Mouse (Mus musculus): ENCODE results near the gene Hist1h3c.
A peak's percentile ranks its signal among the peaks of the same experiment; 100 is the strongest.

The Hist1h3c gene

DNA sequence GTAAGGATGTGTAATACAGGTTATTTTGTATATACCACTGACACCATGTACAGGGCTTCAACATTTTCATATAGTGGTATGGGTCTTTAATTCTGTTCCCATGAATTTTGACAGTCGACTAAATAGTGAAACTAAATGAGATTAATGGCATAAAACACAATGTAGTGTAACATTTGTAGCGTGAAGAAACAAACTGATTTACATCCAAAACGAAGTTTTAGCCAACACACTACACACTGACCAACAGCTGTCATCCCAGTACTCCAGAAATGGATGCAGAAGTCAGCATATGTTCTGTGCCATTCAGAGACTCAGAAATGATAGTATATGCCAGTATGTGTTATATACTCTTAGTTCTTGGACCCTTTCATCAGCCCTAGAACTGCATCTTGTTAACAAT, 12.5 kb upstream of the Hist1h3c start:
- DNase-seq (ENCODE audit: extremely low spot score, low read depth, low spot score): no peak

DNA sequence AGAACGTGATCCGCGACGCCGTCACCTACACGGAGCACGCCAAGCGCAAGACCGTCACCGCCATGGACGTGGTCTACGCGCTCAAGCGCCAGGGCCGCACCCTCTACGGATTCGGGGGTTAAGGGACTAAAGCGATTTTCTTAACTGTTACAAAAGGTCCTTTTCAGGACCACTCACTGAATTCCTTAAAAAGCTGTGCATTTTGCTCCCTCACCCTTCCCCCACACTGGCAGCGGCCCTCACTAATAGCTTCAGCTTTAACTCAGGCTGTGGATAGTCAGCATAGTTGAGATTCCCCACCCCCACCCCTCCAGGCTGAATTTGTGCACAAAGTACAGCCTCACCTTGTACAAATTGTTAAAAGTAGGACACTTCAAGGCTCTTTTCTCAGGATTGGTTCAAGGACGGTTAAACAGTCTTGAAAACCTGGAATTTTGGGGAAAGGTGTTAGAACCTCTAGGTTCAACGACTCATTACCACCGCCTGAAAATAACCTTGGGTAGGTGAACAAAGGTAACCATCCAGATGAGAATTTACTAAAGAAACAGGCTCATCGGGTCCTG, 11.9 kb upstream of the Hist1h3c start:
- DNase-seq (ENCODE audit: extremely low spot score, low read depth, low spot score): no peak

DNA sequence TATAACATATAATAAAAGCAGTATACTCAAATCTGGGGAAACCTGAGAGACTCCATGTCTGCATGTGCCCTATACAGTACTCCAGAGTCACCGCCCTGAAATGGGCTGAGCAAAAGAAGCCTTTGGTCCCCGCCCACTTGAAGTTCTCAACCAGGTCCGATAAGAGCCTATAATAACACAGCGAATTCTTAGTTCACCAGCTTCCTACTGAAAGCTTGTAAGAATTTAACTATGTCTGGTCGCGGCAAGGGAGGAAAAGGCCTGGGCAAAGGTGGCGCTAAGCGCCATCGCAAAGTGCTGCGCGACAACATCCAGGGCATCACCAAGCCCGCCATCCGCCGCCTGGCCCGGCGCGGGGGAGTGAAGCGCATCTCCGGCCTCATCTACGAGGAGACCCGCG, 11.4 kb upstream of the Hist1h3c start, which contains the start of gene Hist1h4b:
TSS of gene Hist1h4b (plus strand) at position 224 of the 400 bp plus-strand sequence.
- DNase-seq (ENCODE audit: extremely low spot score, low read depth, low spot score): peak; percentile 97

DNA sequence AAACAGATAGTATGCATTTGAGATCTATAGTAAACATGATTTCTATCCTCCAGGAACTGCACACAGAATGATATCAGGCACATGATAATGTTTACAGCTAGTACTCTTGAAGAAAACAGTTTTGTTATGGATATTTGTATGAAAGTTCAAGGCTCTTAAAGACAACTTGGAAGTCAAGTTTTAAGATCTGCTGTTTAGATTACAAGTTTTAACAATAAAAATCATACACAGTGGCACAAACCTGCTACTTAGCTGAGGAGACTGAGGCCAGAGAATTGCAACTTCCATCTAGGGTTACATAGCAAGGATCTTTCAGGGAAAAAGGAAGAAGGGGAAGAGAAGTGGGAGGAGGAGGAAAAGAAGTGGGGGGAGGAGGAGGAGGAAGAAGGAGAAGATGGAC, 9.6 kb upstream of the Hist1h3c start:
- no peak for DNase-seq (ENCODE audit: extremely low spot score, low read depth, low spot score)

DNA sequence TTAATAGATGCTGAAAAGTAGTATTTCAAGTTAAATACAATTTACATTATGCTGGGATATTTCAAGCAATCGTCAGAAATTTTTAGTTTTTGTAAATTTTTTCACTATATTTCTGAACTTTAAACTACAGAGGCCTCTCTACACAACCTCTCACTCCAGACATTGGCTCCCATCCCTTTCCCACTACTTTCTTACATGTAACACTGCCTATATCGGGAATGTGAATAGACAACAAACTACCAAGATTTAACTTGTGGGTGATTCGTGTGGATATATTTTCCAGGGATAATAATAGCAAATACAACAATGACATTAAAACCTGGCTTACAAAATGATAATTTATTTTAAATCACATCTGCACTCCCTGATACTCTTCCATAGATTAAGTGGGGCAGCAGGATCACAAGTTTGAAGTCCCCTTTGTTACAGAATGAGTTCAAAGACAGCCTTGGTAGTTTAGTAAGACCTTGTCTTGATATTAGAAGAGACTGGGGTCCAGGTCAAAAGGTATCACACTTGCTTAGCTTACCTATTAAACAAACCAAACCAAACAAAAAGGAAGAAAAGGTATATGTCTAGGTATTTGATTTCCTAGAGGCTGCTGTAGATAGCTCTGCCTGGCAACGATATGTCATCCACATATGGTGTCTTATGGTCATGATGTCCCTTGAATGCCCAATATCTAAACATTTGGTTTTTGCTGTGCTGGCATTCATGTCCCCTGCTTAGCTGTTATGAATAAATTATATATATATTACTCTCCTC, 8.1 kb upstream of the Hist1h3c start:
- DNase-seq (ENCODE audit: extremely low spot score, low read depth, low spot score): no peak

DNA sequence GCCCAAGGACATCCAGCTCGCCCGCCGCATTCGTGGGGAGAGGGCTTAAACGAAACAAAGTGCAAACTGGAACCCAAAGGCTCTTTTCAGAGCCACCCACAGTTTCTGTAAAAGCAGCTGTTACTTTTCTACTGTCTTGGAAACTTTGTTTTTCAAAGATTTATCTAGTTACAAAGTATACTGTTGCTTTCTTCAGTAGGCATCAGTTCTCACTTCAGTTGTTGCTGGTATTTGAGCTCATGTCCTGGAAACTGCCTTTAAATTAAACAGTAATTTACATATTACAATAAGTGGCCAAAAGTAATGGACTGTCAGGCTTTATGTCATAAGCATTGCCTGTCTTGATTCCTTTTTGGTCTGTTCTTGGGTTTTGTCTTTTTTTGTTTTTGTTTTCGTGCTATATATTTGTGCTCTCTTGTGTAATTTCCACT, 7.4 kb upstream of the Hist1h3c start:
- DNase-seq (ENCODE audit: extremely low spot score, low read depth, low spot score): no peak

DNA sequence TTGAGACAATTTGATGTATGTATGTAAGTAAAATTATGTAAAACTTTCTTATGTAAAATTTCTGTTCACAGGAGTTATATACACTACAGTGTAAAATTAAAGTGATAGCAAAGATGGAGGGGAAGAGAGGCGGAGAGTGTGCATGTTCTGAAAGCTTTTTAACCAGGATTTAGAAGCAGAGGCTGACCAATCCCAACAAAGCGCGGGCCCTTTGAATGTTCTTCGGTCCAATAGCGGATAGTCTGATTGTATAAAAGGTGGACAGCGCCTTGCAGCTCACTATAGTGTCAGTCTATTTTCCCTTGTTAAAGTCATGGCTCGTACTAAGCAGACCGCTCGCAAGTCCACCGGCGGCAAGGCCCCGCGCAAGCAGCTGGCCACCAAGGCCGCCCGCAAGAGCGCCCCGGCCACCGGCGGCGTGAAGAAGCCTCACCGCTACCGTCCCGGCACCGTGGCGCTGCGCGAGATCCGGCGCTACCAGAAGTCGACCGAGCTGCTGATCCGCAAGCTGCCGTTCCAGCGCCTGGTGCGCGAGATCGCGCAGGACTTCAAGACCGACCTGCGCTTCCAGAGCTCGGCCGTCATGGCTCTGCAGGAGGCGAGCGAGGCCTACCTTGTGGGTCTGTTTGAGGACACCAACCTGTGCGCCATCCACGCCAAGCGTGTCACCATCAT, 6.8 kb upstream of the Hist1h3c start, which contains the start of gene Hist1h3b:
TSS of gene Hist1h3b (plus strand) at position 201 of the 675 bp plus-strand sequence.
- peak; percentile 92 for DNase-seq (ENCODE audit: extremely low spot score, low read depth, low spot score)

DNA sequence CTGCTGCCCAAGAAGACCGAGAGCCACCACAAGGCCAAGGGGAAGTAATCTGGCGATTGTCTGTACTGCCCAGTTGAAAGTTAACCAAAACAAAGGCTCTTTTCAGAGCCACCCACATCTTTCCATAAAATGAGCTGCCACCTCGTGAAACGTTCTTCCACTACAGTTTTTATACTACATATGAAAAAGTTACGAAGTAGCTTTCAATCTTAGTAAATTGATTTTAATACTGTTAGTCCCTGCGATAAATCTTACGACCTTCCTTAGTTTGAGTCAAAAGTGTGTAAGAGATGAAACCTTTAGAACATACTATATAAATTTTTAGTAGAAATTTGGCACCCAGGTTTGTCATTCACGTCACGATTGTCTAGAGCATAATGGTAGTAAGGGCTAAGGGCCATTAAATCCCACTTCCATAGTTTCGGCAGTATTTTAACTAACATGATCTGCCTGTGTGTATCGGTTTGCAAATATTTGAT, 6.1 kb upstream of the Hist1h3c start:
- DNase-seq (ENCODE audit: extremely low spot score, low read depth, low spot score): peak; percentile 53

DNA sequence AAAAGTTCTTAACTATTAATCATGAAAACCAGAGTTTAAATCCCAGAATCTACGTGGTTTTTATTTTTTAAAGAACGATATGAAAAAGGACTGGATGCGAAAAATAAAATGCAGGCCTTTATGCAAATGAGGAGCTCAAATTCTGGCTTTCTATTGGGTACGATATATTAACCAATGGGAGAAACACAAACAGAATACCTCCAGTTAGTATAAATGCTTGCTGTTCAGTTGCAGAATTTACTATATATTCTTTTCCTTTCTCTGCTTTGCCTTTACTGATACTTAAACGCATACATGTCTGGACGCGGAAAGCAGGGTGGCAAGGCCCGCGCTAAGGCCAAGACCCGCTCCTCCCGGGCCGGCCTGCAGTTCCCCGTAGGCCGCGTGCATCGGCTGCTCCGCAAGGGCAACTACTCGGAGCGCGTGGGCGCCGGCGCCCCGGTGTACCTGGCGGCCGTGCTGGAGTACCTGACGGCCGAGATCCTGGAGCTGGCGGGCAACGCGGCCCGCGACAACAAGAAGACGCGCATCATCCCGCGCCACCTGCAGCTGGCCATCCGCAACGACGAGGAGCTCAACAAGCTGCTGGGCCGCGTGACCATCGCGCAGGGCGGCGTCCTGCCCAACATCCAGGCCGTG, 5.6 kb upstream of the Hist1h3c start, which contains the start of gene Hist1h2ab:
TSS of gene Hist1h2ab (plus strand) at position 288 of the 639 bp plus-strand sequence.
- peak; percentile 89 for DNase-seq (ENCODE audit: extremely low spot score, low read depth, low spot score)

DNA sequence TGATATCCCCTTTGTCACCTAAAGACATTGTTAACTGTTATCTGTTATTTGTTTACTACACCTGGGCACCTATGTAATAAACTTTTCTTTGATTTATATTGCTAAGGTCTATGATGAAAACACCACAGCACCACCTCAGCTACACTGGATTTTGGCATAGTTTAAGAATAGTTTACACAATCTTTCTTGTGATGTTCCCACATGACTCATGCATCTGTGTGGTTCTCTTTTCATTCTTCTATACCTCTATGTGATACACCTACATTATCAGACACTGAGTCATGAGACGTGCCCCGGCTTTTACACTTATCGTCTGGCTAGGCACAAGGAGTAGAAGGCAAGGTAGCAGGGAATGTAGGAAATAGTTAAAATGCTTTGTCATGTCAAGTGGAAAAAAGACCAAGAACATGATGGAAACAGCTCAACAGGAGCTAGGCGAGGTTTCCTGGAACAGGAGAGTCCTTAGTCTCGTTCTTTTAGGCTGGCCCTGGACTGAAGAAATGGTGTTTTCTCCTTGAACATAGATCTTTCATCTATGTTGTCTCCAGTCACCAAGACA, 4.2 kb upstream of the Hist1h3c start:
- no peak for DNase-seq (ENCODE audit: extremely low spot score, low read depth, low spot score)

DNA sequence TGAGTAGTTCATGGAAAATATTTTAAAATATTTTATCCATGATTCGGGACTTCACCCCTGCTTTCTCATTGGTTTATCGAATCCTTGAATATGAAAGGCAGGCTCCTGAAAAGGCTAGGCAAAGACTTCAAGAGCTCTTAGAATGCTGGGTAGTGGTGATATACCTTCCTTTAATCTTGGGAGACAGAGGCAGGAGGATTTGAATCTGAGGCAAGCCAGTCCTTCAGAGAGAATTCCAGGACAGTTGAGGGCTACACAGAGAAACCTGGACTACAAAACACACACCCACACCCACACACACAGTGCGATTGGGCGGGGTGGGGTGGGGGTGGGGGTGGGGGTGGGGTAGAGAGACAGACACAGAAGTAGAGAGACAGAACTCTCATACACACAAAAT, 2.5 kb upstream of the Hist1h3c start:
- DNase-seq (ENCODE audit: extremely low spot score, low read depth, low spot score): no peak

DNA sequence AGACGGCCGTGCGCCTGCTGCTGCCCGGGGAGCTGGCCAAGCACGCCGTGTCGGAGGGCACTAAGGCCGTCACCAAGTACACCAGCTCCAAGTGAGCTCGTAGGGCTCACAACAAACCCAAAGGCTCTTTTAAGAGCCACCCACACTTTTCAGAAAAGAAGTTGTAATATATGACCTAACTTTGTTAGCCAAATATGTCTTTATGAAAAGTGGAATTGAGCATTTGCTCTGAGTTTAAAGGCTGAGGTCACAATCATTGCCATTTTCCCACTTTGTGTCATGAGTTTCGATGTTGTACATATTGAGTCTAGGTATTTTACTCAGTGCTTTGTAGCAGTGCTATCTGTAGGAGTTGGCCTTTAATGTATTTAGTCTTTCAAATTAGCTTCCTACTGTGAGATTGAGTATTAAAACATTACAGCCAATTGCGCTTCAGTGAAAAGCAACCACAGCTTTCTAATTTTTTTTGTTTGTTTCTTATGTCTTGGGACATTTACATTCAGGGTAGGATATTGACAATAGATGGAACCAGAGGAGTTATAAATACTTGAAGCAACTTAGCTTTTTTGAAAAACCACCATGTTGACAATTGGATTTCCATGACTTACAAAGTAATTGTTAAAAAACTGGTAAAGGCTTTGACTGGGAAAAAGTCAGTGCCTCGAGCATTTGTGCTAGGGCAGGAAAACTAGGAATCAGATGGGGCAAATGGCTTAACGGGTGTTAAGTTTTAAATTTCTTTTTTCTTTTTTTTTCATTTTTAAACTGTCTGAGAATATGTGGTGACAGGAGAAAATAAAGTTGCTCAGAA, 1.9 kb upstream of the Hist1h3c start:
- peak; percentile 62 for DNase-seq (ENCODE audit: extremely low spot score, low read depth, low spot score)

DNA sequence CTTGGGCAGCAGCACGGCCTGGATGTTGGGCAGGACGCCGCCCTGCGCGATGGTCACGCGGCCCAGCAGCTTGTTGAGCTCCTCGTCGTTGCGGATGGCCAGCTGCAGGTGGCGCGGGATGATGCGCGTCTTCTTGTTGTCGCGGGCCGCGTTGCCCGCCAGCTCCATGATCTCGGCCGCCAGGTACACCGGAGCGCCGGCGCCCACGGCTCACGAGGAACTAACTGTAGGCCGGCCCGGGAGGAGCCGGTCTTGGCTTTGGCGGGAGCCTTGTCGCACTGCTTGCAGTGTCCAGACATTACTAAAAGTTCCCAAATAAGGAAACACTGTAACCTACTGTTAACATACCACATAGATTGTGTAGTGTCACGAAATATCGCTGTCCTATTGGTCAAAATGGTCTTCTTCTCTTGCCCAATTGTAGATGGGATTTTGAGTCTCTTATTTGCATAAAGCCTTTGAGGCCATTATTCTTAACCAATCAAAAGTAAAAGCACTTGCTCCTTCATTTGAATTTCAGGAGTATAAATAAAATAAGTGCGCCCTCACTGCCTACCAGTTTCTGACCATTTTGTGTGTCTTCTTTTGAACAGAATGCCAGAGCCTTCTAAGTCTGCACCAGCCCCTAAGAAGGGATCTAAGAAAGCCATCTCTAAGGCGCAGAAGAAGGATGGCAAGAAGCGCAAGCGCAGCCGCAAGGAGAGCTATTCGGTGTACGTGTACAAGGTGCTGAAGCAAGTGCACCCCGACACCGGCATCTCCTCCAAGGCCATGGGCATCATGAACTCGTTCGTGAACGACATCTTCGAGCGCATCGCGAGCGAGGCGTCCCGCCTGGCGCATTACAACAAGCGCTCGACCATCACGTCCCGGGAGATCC, 1.0 kb upstream of the Hist1h3c start, which contains the start of gene Hist1h2bb:
TSS of gene Hist1h2bb (plus strand) at position 534 of the 880 bp plus-strand sequence.
- peak; percentile 93 for DNase-seq (ENCODE audit: extremely low spot score, low read depth, low spot score)

DNA sequence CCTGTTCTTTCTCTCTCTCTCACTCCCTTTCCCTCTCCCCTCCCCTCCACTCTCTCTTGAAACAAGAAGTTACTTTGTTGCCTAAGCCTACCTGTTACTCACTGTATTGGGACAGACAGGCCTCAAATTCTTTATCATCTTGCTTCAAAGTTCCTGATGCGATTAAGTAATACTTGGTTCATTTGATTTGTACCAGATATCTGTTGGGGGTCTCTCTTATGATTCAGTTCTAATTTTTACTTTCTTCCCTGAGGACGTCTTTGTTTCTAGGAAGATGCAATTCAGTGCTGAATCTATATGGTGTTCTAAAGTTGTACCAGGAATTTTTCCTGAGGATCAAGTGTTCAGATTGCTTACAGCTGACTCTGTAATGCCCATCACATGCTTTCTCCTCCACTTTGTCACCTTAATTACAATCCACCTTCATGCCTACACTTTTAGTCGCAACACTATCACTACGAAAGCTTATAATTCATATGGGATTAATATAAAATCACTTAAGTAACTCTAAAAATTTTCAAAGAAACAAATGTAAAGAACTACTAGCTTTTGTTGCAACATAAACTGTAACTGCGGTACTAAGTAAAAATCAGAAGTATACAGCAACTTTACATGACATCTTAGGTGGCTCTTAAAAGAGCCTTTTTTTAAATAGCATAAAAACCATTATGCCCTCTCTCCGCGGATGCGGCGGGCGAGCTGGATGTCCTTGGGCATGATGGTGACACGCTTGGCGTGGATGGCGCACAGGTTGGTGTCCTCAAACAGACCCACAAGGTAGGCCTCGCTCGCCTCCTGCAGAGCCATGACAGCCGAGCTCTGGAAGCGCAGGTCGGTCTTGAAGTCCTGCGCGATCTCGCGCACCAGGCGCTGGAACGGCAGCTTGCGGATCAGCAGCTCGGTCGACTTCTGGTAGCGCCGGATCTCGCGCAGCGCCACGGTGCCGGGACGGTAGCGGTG, 701 bp downstream of the Hist1h3c start:
- DNase-seq (ENCODE audit: extremely low spot score, low read depth, low spot score): peak; percentile 68

DNA sequence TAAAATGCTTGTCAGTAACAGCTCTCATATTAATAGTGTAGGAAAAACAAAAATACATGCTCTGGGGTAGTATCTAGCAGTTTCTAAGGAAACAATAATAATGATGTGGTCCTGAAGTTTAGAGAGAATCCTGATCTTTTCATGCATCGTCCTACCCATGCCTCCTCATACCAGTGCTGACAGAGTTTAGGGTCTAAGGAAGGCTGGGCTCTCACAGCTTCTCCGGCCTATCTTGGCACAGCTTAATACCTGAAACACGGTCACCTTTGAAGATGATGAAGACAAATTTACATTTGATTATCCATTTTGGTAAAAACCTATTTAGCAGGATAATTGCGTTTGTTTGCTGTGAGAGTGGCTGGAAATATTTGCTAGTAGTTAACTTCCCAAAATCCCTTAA, 1.4 kb downstream of the Hist1h3c start:
- no peak for DNase-seq (ENCODE audit: extremely low spot score, low read depth, low spot score)

DNA sequence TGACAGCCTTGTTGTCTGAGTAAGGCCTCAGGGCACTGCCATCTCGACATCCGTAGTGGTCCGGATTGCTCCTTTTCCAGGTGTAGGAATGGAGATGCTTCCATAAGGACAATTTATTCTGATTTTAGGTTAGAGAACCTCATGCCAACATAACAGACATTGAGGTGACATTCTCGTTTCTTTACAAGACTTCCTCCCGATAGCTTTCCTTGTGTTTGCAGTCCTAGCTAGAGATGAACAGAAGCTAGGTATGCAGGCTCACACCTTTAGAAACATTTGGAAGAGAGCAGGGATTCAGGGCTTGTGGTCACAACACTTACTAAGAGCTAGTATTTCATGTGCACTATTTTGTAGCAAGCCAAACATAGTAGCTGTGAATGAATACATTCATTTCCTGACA, 2.2 kb downstream of the Hist1h3c start:
- DNase-seq (ENCODE audit: extremely low spot score, low read depth, low spot score): no peak

DNA sequence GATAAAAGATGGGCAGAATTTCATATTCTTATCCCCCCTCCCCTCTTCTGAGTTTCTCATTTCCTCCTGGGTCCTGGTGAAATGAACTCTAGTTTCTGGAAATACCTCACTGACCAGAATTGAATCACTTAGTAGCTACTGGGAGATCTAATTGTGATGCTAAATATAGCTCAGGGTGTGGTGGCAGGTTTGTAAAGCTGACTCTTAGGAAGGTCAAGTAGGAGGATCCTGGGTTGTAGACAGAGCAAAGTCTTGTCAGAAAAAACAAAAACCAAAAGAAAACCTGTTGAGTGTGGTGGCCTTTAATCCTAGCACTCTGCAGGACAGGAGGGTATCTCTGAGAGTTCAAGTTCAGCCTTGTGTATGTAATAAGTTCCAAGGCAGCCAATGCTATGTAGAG, 3.4 kb downstream of the Hist1h3c start:
- no peak for DNase-seq (ENCODE audit: extremely low spot score, low read depth, low spot score)

DNA sequence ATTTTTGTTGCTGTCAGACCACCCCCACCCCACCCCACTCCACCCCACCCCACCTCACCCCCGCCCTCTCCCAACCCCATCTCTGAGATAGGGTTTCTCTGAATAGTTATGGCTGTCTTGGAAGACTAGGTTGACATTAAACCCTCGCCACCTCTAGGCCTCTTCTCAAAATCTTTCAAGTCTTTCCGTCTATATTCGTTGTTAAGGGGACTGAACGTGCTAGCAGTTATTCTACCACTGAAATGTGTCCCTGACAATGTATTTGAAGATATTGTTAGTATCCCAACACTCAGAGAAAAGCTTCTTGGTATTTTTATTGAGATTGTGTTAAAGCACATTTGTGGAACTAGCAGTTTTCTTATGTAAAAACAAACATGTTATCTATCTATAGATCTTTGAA, 4.5 kb downstream of the Hist1h3c start:
- no peak for DNase-seq (ENCODE audit: extremely low spot score, low read depth, low spot score)

Data from hindlimb bud, embryonic 11.5 days (tissue).